Mouse (Mus musculus) testis, postnatal 10 days (tissue): ENCODE data around the gene Ltbr.

ENCODE experiments used
- DNase-seq: peaks from one replicate; pipeline ENCODE4 v3.0.0; 2021; ENCODE audit warnings: low spot score

Ltbr gene

GRCm38 (mm10) chr6:125344866-125345265 is 31.2 kb upstream of the Ltbr start:
- no peak for DNase-seq

DNA sequence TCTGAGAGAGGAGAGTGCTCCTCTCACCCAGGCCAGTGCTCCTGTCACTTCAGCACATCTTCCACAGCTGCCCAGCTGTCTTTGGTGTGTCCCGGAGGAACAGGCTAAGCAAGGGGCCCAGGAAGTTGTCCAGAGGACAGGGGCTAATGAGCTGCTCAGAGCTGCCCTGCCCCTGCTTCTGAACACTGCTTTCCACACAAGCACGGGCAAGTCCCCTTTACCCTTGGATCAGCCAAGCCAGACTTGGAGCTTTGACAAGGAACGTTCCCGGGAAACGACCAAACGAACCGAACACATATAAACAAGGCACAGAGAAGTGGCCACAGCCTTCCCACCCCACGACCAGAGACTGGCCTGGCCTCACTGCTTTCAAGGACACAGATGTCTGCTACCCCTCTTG is 30.4 kb upstream of the Ltbr start:
- no peak for DNase-seq

GRCm38 (mm10) chr6:125342198-125342597 is 28.5 kb upstream of the Ltbr start:
- no peak for DNase-seq

DNA sequence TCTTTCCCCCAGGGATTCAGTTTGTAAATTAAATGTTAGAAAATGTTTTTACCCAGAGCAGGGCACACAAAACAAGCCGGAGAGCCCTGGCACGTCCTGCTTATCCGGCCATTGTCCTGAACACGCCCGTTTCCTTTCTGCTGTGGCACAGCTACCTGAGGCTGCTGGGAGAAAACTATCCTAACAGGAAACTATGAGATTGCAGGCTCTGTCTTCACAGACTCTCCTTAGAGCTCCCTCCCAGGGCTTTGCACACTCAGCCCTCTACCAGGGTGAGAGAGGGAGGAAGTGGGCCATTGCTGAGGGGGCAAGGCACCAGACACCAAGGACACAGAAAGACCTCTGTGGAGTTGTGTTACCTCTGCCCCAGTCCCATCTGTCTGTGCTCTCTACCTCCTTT is 26.6 kb upstream of the Ltbr start:
- no peak for DNase-seq

DNA sequence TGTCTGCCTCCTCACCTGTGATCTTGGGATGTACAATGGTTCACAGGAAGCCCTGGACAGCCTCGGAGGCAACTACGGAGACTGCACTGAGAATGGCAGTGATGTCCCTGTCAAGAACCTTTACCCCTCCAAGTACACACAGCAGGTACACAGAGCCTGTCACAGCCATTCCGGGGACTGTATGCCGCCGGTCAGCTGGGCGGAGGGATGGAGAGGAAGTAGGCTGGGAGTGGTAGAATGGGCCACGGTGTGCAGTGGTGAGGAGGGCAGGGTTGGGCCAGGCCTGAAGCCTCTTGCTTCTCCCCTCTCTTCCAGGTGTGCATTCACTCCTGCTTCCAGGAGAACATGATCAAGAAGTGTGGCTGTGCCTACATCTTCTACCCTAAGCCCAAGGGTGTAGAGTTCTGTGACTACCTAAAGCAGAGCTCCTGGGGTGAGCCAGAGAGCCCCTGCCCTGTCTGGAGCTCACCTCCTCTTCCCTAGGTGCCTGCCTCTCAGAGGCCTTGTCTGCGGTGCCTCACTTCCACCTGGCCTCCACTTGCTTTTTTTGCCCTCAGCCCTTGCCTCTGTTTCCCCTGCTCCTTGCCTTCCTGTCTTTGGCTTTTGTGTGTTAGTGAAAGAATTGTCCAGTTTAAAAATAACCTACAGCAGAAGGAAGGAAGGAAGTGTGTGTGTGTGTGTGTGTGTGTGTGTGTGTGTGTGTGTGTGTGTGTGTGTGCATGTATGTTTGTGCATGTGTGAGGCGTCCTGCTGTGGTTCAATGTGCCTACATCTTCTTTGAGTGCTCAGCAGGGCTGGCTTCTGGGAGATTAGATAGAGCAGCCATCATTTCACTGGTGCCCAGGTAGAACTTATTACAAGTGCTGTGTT is 25.3 kb upstream of the Ltbr start:
- no peak for DNase-seq

GRCm38 (mm10) chr6:125334356-125334755 is 20.7 kb upstream of the Ltbr start:
- no peak for DNase-seq

GRCm38 (mm10) chr6:125333112-125333899 is 19.6 kb upstream of the Ltbr start:
- DNase-seq, result no peak

- peak; percentile 93 for DNase-seq
Measured at GRCm38 (mm10) chr6:125330626-125331326, 17.1 kb upstream of the Ltbr start.

- DNase-seq, result no peak
Measured at GRCm38 (mm10) chr6:125328243-125328642, 14.6 kb upstream of the Ltbr start.

DNA sequence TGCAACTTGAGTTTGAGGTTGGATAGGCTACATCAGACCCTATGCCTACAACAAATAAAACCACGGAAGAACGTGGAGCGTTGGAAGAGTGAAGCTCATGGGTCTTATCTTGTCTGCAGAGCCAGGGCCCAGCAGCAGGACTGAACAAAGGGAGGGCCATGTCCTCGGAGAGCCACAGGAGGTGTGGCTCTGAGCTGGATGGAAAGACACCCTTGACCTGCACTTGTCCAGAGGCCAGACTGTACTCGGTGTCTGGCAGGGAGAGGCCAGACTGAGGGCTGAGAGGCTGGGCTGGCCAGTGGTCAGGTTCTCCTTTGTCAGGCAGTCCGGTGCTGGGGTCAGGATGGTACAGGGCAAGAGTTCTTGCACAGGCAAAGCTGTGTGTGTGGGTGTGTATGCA is 11.7 kb upstream of the Ltbr start:
- no peak for DNase-seq

- no peak for DNase-seq
Measured at GRCm38 (mm10) chr6:125323547-125323946, 9.9 kb upstream of the Ltbr start.

- DNase-seq, result no peak
Measured at GRCm38 (mm10) chr6:125322794-125323193, 9.1 kb upstream of the Ltbr start.

GRCm38 (mm10) chr6:125321114-125321855 is 7.6 kb upstream of the Ltbr start:
- DNase-seq, result no peak

DNA sequence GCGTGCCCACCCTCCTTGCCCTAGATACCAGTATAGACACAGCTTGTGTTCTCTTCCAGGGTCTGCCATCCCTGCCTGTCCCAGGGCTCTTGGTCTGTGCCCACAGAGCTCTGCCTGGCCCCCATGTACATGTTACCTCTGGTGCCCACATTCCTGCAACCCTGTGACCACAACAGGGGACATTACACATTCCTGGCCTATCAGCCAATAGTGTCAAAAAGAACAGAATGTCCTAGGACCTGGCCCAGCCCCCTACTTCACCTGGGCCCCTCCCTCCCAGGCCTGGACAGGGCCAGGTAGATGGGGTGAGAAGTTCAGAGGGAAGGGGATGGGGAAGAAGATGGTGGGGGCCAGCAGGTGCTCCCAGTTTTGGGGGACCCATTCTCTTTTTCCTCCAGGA is 6.6 kb upstream of the Ltbr start, which contains the start of gene Scnn1a:
TSS of gene Scnn1a (plus strand) at position 337 of the 400 bp plus-strand sequence.
- DNase-seq, result no peak

- no peak for DNase-seq
Measured at GRCm38 (mm10) chr6:125319919-125320296, 6.2 kb upstream of the Ltbr start.

- no peak for DNase-seq
Measured at GRCm38 (mm10) chr6:125318981-125319918, 5.6 kb upstream of the Ltbr start.

DNA sequence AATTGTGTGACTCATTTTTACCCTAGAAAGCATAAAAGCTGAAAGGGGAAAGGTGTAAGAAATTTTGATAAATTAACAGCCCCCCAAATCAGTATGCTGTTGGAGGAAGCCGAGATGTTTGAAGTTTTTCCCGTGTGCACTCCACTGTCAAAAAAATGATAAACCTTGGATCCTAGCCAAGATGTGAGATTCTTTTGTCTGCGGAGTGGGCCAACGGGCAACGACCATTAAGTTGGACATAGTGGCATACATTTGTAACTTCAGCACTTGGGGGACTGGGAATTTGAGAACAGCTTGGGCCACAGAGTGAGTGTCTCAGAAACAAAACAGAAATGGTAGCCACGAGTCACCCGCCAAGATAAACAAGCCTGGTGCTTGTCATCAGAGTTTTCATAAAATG is 3.4 kb upstream of the Ltbr start:
- DNase-seq, result no peak

GRCm38 (mm10) chr6:125314746-125315145 is 1.1 kb upstream of the Ltbr start:
- no peak for DNase-seq

GRCm38 (mm10) chr6:125314231-125314563 is 512 bp upstream of the Ltbr start:
- DNase-seq, result no peak

GRCm38 (mm10) chr6:125312581-125313355 is 917 bp downstream of the Ltbr start:
- DNase-seq, result no peak
